Mouse (Mus musculus) E14TG2a.4 (cell line): Measurements from ENCODE around the gene Kiss1.

Experiments
- CTCF ChIP-seq: conservative IDR thresholded peaks from 2 replicates; pipeline ENCODE4 v1.5.1; 2014; ENCODE audit warnings: low read length
- NANOG ChIP-seq: IDR thresholded peaks from 2 replicates; pipeline ENCODE4 v1.6.1; 2014; ENCODE audit warnings: borderline replicate concordance, low read length, mixed read lengths
- POU5F1 ChIP-seq: IDR thresholded peaks from 2 replicates; pipeline ENCODE4 v1.6.1; 2014; ENCODE audit warnings: low read length, borderline replicate concordance

- TF ChIP-seq CTCF = no peak
- no peak for TF ChIP-seq NANOG
- TF ChIP-seq POU5F1 = no peak
These were observed 40.4 kb downstream of the Kiss1 start for GRCm38 (mm10) chr1:133362103-133362502.
